Mouse (Mus musculus) frontal cortex, postnatal 25 days (tissue): ENCODE measurements around the gene Gm21258.
"Not testable (repeated sequence)": the region's sequence is repeated elsewhere in the genome, so short reads cannot be mapped to it uniquely, and the experiment has no call there.

ENCODE experiments used
- DNase-seq, 2 experiments: peaks; one replicate each; pipeline ENCODE4 v3.0.0; 2022; ENCODE audit warnings: low spot score in 2 of 2

Gm21258 gene

GRCm38 (mm10) chrY:52779740-52780139 lies at the start of gene Gm21258:
Gm21258 (plus strand) TSS chrY:52780040.
- DNase-seq: not testable (repeated sequence)
